Mouse (Mus musculus) spleen, postnatal 14 days (tissue): Measurements from ENCODE around the gene Paqr3.

ENCODE experiments used
- DNase-seq, 2 experiments: peaks; one replicate each; pipeline ENCODE4 v3.0.0; 2021 to 2022; ENCODE audit warnings: low spot score in 2 of 2

Gene Paqr3

DNA sequence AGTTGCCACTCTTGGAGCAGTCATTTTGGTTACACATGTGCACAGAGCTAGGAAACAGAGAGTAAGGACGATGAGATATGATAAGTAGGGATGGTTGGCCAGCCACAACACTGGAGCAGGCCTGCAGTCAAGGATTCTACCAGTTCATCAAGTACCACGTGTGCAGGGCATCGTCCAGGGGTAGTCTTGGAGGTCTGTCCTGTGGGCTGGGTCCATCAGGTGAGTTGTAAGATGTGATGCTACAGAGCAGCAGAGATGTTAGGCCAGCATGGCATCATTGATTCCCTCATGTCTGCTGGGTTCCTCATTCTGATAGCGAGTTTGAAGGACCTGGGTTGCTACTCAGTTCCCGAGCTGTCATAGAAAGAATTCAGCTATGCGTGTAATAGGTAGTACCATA is 26.3 kb downstream of the Paqr3 start:
- DNase-seq = no peak

DNA sequence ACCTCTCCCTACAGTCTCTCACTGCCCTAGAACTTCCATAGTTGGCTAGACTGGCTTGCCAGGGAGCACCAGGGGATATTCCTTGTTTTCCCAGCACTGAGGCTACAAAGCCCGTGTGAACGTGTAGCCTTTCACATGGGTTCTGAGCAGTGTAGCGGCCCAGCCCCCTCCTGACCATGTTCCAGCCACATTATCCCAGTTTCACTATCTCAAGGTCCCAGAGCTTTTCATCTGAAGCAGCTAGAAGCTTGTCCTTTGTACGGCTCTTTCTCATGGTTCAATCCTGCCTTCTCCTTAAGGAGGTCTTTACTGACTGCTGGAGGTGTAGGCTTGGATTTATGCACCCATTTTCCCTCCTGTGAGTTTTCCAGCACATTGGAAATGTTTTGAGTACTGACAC is 26.9 kb downstream of the Paqr3 start:
- no peak for DNase-seq

GRCm38 (mm10) chr5:97083701-97084100 is 27.7 kb downstream of the Paqr3 start:
- DNase-seq = no peak

DNA sequence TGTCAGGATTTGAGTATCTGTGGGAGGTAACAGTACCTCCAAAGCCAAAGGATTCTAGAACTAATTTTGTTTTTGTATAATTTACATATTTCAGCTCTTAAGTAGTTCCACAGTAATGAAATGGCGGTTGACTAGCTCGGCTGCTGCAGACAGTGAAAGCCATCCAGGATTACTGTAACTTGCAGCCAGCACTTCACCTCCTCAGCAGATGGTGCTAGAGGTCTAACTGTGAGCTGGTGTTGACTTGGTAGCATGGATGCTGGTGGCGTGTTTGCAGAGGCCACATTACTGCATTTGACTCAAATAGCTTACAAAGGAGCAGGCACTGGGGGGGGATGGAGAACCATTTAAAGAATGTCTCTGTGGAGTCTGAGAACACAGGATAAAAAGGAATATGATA is 29.9 kb downstream of the Paqr3 start:
- DNase-seq = no peak

GRCm38 (mm10) chr5:97078641-97079040 is 32.8 kb downstream of the Paqr3 start:
- DNase-seq = no peak

- no peak for DNase-seq
Measured at GRCm38 (mm10) chr5:97077676-97078075, 33.7 kb downstream of the Paqr3 start.

DNA sequence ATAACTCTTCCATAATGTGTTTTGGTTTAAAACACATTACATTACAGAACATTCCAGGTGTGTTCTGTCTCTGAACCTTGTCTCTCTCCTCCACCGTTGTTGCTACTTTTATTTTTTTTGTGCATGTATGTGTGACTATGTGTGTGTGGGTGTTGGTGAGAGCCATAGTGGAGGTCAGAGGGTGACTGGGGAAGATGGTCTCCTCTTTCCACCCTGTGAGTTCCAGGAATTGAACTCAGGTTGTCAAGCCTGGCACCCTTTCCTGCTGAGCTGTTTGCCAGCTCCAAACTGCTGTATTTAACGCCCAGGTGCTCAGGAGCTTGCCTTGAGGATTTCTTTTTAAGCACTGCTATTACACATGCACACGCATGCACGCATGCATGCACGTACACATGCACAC is 35.2 kb downstream of the Paqr3 start:
- no peak for DNase-seq

- DNase-seq = no peak
Measured at GRCm38 (mm10) chr5:97075476-97076151, 35.8 kb downstream of the Paqr3 start.

GRCm38 (mm10) chr5:97065746-97066145 is 45.6 kb downstream of the Paqr3 start:
- no peak for DNase-seq

DNA sequence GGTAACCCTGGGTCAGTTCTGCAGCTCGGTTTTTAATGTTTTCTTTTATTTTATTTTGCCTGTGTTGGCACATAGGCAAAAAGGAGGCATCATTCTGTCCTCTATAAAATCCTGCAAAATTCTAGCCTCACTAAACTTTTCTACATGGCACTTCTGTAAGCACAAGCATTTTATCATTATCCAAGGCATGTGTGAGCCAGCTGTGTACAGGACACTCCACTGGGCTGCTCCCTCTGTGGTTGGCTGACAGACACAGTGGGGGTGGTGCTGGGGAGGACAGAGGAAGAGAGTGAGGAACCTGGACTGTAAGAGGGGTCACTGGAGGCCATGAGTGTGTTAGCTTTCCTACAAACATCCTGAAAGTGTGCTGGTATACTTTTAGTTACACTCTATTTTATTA is 49.4 kb downstream of the Paqr3 start:
- DNase-seq = no peak

- DNase-seq = no peak
Measured at GRCm38 (mm10) chr5:97060864-97061263, 50.5 kb downstream of the Paqr3 start.

DNA sequence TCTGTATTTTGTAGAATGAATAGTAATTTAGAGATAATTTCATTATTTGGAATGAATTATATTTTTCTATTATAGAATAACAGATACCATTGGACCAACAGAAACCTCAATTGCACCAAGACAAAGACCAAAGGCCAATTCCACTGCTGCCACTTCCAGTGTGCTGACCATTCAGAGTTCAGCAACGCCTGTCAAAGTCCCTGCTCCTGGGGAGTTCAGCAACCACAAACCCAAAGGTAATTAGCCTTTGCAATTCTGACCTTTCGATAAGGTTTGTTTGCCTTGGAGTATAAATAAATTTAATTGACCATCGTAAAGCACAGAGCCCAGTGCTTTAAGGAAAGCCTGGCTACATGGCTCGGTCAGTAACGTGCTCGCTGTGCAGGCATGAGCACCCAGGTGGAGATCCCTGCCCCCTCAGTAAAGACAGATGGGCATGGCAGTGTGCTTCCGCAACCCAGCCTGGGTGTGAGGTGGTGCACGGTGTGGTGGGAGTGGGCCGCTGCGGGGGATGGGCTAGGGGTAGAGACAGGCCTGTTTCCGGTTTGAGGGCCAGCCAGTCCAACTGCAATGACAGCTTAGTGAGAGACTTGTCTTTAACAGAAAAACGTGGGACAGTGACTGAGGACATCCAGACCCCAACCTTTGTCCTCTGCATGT is 54.5 kb downstream of the Paqr3 start:
- DNase-seq = no peak

GRCm38 (mm10) chr5:97056359-97056758 is 55.0 kb downstream of the Paqr3 start:
- no peak for DNase-seq

DNA sequence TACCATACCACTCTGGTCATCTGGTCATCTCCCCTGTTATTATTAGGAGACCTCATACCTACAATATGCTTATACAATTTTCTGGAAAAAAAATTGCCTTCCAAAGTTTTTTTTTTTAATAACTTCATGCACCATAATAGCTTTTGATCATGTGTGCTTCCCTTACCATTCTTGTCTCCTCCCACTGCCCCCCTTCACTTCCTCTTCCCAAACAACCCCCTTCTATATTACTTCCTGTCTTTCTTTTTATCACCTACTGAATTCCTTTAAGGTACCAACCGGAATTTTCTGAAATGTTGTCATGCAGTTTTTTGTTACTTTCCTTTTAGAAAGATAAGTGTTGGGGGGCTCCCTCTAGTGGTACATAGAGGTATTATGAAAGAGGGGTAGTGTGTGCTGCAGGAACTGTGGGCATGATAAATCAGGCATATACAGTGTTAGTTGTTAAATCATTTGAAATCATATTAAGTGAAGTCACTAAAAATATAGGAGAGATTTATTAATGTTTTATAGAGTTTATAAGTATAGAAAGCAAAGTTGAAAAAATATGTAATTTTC is 55.8 kb downstream of the Paqr3 start:
- DNase-seq = peak in 1 of 2 experiments; percentile 28

GRCm38 (mm10) chr5:97054801-97055200 is 56.6 kb downstream of the Paqr3 start:
- DNase-seq = no peak

DNA sequence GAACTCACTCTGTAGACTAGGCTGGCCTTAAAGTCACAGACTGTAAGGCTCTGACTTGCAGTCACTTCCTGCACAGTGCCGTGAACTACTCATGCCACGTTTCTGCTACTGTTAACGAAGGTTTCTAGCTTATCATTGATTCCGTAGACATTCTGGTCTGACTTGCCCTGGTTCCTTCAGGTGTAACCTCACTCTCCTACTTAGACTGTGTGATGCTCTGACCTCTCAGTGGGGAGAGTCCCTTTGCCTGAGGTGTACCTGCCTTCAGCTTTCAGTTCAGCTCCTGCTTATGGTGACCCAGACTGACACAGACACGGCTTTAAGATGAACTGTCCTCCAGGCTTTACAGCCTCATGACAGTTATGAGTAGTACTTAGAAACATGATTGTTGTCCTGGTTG is 57.2 kb downstream of the Paqr3 start:
- DNase-seq = no peak

DNA sequence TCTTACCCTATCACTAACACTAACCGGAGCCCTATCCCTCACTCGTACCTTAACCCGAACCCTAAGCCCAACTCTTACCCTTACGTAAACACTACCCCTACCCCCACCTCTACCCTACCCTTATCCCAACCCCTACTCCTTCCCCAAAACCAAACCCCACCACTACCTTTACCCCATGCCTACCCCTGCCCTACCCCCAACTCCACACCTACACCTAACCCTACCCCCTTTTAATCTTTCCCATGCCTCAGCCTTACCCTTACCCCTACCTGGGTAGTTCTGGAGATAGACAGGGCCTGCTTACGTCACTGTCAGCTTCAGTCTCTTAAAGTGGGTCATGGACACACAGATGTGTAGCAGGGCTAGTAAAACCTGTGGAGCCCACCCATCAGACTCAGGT is 62.5 kb downstream of the Paqr3 start:
- no peak for DNase-seq

GRCm38 (mm10) chr5:97046680-97047079 is 64.7 kb downstream of the Paqr3 start:
- DNase-seq = no peak

GRCm38 (mm10) chr5:97045260-97045659 is 66.1 kb downstream of the Paqr3 start:
- DNase-seq = no peak
